Comparison of ENCODE assay signal across 8 mouse cellular contexts in genomic region chrX:164381618-164382408, GRCm38 (mm10). TPM values are rescaled to one million over a fixed set of nuclear protein-coding genes. Genes with fewer than 3 reads are reported as not detected.
DNase-seq lines count a peak whose midpoint lies in the region; ATAC-seq lines count a peak whose summit lies in the region.

No protein-coding gene starts in this region.

- H3K4me2 ChIP-seq in lung, embryonic 16.5 days (ENCODE audit: low read depth, low read length): peak overlapping the region; percentile 68

- peak; percentile 98 for ATAC-seq in lung, embryonic 16.5 days (ENCODE audit: low read depth)

- H3K9me3 ChIP-seq in lung, embryonic 16.5 days (ENCODE audit: control insufficient read depth, low read length): no peaks in the 10 kb centered on the region

- peak overlapping the region; percentile 78 for H3K27ac ChIP-seq in lung, embryonic 16.5 days (ENCODE audit: low read length)

- no peaks in the 10 kb centered on the region for H3K27me3 ChIP-seq in lung, embryonic 16.5 days (ENCODE audit: control insufficient read depth, insufficient read depth, low read depth, low read length)

- H3K36me3 ChIP-seq in lung, embryonic 16.5 days (ENCODE audit: control insufficient read depth, insufficient read depth, low read length): no peaks in the 10 kb centered on the region

- peak overlapping the region; percentile 20; the same call in 1 of the 2 replicates for H3K9ac ChIP-seq in lung, embryonic 16.5 days (ENCODE audit: low read length)

- peak overlapping the region; percentile 46 for H3K4me3 ChIP-seq in lung, embryonic 16.5 days (ENCODE audit: low read length)

- no peaks in the 10 kb centered on the region for H3K4me1 ChIP-seq in lung, embryonic 16.5 days (replicated peaks; ENCODE audit: control insufficient read depth, insufficient read depth, low read length)

- peak; percentile 87 for DNase-seq in Muller cell, postnatal 12 days (ENCODE audit: inconsistent ontology term)
- peak; percentile 27 for DNase-seq in cerebellum, adult 9-10 months
- DNase-seq in forelimb bud, embryonic 11.5 days (ENCODE audit: low read depth, low spot score): peak; percentile 76
- peak; percentile 82 for DNase-seq in heart, postnatal 4 days
- peak; percentile 66 for DNase-seq in layer of hippocampus, adult 9-11 months
- DNase-seq in ovary, adult 18-20 months (ENCODE audit: low spot score): peak; percentile 80
- peak; percentile 75 for DNase-seq in thymus, postnatal 0 days (ENCODE audit: low spot score)

- WGBS in lung, embryonic 16.5 days: 9% methylated on average over 28 of the region's 33 CpGs

RNA-seq across cellular contexts. Expression of gene Vegfd, which starts 8.6 kb away (rescaled TPM):
- total RNA-seq in heart, postnatal 4 days (2021): 1 to 10 TPM; 5.3 to 5.7 TPM
- 56.4 and 58.4 TPM in 2 replicates for polyA plus RNA-seq in lung, embryonic 16.5 days (2015; fragmentation: Nextera tagmentation; extraction: Ambion mirVana)
- 0.64 TPM in 2 replicates for polyA plus RNA-seq in thymus, postnatal 0 days (2015; fragmentation: Nextera tagmentation; extraction: Ambion mirVana)

RNA-seq across cellular contexts. Expression of gene Piga, which starts 37.8 kb away (rescaled TPM):
- total RNA-seq in heart, postnatal 4 days (2021): 1 to 10 TPM; 4.8 to 5.1 TPM
- 20.3 and 22.0 TPM in 2 replicates for polyA plus RNA-seq in lung, embryonic 16.5 days (2015; fragmentation: Nextera tagmentation; extraction: Ambion mirVana)
- 10.7 and 11.0 TPM in 2 replicates for polyA plus RNA-seq in thymus, postnatal 0 days (2015; fragmentation: Nextera tagmentation; extraction: Ambion mirVana)

RNA-seq across cellular contexts. Expression of gene Asb11, which starts 55.0 kb away (rescaled TPM):
- 10 to 100 TPM; 21.5 to 49.7 TPM for total RNA-seq in heart, postnatal 4 days (2021)
- polyA plus RNA-seq in lung, embryonic 16.5 days (2015; fragmentation: Nextera tagmentation; extraction: Ambion mirVana): 0.45 and 0.50 TPM in 2 replicates
- not detected in 2 replicates for polyA plus RNA-seq in thymus, postnatal 0 days (2015; fragmentation: Nextera tagmentation; extraction: Ambion mirVana)

Comparison
In these comparisons a context has a peak if more than half of its experiments do, and no peak if none do; other contexts are left out.
1. Peak in every context shown above with its lines: DNase-seq, ATAC-seq, H3K4me3 ChIP-seq and H3K27ac ChIP-seq.
2. DNase-seq: peak in every context shown above with its lines; median percentile 87 in Muller cell, postnatal 12 days; 82 in heart, postnatal 4 days; 80 in ovary, adult 18-20 months; 76 in forelimb bud, embryonic 11.5 days; 75 in thymus, postnatal 0 days; 66 in layer of hippocampus, adult 9-11 months; 27 in cerebellum, adult 9-10 months.
3. RNA of gene Vegfd, which starts 8.6 kb away (polyA plus RNA-seq): 56.4 to 58.4 TPM in lung, embryonic 16.5 days; 0.64 TPM in thymus, postnatal 0 days; every median in the first group is over 10 times any median in the second.